Mouse (Mus musculus) lung, adult 2 months (tissue): ENCODE measurements around the gene Ociad1. TPM values are rescaled to one million over a fixed set of nuclear protein-coding genes. Genes with fewer than 3 reads are reported as not detected.

ENCODE experiments used
- DNase-seq: peaks from one replicate; pipeline ENCODE4 v3.0.0; 2022
- H3K4me1 ChIP-seq: fragments of 200-500 bp; 2 replicates; pipeline ENCODE4 v1.6.1; 2011; ENCODE audit warnings: low read length; ENCODE audit not compliant: control insufficient read depth, insufficient read depth
- H3K4me3 ChIP-seq: fragments of 200-500 bp; replicated peaks from 2 replicates; pipeline ENCODE3; 2011; ENCODE audit warnings: low read depth, mild to moderate bottlenecking, control low read depth, low read length; ENCODE audit errors: extremely low read depth
- CTCF ChIP-seq: fragments of 200-500 bp; IDR thresholded peaks from 2 replicates; pipeline ENCODE4 v1.5.1; 2011; ENCODE audit warnings: mild to moderate bottlenecking, low read length, control low read depth; ENCODE audit not compliant: insufficient read depth
- POLR2A ChIP-seq: fragments of 200-500 bp; IDR thresholded peaks from 2 replicates; pipeline ENCODE4 v1.6.1; 2011; ENCODE audit warnings: low read depth, mild to moderate bottlenecking, control low read depth, low read length, borderline replicate concordance; ENCODE audit errors: extremely low read depth
- WGBS: fragments of 180-500 bp; shearing (Covaris S2); methylation state at CpG from one replicate; pipeline ENCODE4 v1.1.7; 2018; 5-methylcytosine and 5-hydroxymethylcytosine counted together
- polyA plus RNA-seq: library from polyadenylated mRNA; depleted of rRNA; stranded (reverse); fragments of >200 nt; gene quantifications from 2 replicates; pipeline ENCODE4 v1.2.3, GENCODE M21; 2012

The Ociad1 gene
- polyA plus RNA-seq, 1 experiment = 58.4 TPM

DNA sequence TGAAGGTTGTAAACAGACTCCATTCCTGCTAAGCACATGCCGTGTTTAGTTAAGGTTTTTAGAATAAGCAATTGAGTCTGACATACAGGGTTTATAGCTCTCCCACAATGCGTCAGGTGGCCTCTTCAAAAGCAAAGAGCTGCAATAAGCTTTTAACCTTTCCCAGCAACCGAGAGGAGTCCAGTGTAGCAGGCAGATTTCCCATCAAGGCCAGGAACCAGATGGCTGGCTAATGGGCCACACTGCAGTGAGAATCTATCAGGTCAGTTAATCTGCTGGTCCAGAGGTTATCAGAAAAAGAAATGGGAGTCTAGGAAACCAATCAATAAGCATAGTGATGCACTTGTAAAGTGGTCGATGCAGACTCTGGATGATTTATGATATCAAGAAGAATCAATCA, 38.4 kb downstream of the Ociad1 start:
- DNase-seq = no peak
- no peak for TF ChIP-seq POLR2A
- no peak for TF ChIP-seq CTCF
- H3K4me1 ChIP-seq = peaks cover 2% of the 10 kb centered on the region; the same call in 1 of the 2 replicates
- WGBS = 36% methylated on average over 4 of the region's 4 CpGs
- H3K4me3 ChIP-seq = no peak overlapping the region

DNA sequence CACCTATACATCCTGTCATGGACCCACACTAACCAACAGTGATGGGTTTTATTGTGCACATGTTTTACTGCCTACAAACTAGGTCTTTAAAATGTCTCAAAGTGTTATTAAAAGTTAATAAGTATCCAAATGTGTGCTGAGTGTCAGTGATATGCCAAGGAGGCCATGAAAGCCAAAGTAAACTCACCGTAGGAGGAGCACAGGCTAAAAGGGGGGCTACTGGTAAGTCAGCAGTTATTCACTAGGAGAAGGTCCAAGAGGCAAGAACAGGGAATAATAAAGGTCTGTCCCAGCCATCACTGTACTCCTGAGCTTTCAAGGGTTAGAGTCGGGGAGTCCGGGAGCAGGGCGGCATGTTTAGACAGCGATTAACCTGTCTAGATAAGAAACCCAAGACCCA, 43.9 kb downstream of the Ociad1 start:
- TF ChIP-seq POLR2A (no peak), CTCF (no peak)
- DNase-seq = no peak
- no peak overlapping the region for H3K4me3 ChIP-seq
- 32% methylated on average over 5 of the region's 5 CpGs for WGBS
- no peaks in the 10 kb centered on the region for H3K4me1 ChIP-seq

DNA sequence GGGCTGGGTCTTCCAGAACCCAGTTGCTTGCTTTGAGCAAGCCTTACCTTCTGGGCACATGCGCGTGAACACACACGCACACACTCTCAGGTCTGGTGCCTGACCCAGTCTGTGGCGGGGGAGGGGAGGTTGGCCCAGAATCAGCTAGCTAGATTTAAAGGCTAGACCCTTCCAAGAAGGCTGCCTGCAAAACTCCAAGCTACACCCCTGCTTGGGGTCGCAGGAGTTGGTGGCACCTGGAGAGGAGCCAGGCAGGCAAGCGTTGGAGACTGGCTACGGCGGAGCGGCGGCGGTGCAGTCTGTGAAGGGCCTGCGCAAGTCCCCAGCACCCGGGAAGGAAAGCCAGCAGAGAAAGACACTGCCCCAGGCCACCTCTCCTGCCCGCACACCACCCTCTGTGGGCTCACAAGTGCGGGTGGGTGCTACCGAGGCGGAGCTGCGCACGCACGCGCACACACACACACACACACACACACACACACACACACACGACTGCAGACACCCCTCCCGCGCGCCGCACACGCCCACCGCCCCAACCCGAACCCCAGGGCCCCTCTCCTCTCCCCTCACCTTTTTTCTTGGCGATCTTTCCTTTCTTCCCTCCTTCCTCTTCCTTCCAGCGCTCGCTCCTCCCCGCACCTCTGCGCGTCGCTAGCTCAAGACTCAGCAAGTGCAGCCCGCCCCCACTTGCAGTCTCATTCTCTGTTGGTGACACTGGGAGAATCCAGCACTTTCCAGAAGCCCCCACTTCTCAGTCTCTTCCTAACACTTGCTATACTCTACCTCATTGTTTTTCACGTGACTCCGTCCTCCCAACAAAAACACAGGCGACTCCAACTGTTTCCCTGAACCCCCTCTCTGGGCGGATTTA, 45.6 kb downstream of the Ociad1 start:
- TF ChIP-seq CTCF (no peak), POLR2A (no peak)
- Histone ChIP-seq H3K4me1 (no peaks in the 10 kb centered on the region), H3K4me3 (peak overlapping the region; percentile 48)
- peak; percentile 28 for DNase-seq
- 4% methylated on average over 41 of the region's 41 CpGs for WGBS

DNA sequence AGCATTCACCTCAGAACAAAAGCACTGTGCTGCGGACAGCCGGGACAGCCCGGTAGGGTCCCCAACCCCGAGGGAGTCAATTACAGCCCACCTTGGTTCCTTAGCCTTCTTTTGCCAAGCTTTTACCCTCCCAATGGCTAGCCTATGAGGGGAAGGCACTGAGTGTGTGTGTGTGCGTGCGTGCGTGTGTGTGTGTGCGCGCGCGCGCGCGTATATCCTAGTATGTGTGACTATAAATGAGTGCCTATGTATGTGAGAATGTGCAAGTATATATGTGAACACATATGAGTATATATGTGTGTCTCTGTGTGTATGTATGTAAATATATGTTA, 46.2 kb downstream of the Ociad1 start:
- peak overlapping the region; percentile 48 for H3K4me3 ChIP-seq
- no peaks in the 10 kb centered on the region for H3K4me1 ChIP-seq
- no peak for DNase-seq
- 56% methylated on average over 14 of the region's 14 CpGs for WGBS
- no peak for TF ChIP-seq CTCF
- no peak for TF ChIP-seq POLR2A

DNA sequence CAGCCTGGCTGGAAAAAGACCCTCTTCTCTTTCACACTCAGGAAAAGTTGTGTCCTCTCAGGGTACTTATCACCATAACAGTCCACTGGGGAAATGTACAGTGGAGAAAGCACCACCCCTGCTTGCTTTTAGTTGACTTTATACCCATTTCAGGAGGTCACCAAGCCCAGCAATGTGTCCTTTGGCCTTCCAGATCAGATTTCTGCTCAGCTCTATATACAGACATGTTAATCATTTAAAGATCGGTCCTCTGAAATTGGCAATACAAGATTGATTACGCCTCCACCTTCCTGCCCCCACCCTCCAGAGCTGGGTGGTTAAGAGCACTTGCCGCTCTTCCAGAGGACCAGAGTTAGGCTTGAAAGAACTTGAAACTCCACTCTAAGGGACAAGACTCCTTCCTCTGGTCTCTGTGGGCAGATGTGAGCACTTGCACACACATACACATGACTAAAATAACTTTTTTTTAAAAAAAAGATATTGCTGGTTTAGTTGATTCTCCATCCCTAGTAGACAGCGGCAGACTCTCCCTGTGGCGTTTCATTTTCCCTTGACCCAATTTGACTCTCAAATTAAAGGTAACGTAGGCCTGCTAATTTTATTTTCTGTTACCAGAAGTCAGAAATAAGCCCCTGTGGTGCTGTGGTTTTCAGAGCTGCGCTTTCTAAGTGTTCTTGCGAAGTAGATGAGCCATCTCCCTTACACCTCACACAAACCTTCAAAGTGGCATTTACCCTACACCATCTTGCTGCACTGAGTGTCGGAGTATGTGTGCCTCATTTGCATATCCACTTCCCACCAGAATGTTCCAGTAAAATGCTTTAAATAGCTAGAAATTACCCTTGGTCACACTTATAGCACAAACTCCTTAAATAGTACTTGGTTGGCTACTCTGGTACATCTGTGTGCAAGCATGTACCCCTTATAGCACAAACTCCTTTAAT, 47.5 kb downstream of the Ociad1 start:
- Histone ChIP-seq H3K4me3 (no peak overlapping the region), H3K4me1 (no peaks in the 10 kb centered on the region)
- DNase-seq = no peak
- WGBS = 86% methylated on average over 9 of the region's 9 CpGs
- no peak for TF ChIP-seq CTCF
- no peak for TF ChIP-seq POLR2A

DNA sequence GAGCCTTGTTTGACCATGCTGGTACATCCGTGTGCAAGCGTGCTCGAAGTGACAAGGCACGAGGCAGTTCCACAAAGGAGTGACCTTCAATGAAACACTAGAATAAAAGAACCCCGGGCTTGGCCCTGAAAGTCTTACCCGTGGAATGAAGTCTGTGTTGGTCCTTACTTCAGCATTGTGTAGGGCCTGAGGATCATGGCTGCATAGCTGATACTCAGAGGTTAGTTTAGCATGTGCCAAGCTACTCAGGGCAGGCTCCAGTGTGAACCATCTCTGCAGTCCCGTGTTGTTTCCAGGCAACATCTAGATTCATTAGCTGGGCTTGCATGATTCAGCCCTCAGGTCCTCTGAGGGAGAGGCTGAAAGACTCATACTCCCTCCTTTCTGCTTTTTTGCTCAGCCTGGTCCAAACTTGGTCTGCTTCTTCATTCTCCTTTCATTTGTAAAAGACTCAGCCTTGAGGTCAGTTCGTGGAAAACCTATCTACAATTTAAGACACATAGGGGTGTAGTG, 48.2 kb downstream of the Ociad1 start, which contains the start of gene Ociad2:
Ociad2 (minus strand) TSS at position 306 of the 513 bp plus-strand sequence.
- no peak for TF ChIP-seq CTCF
- TF ChIP-seq POLR2A = no peak
- DNase-seq = no peak
- 84% methylated on average over 8 of the region's 8 CpGs for WGBS
- H3K4me1 ChIP-seq = no peaks in the 10 kb centered on the region
- H3K4me3 ChIP-seq = no peak within 1 kb of the TSS

DNA sequence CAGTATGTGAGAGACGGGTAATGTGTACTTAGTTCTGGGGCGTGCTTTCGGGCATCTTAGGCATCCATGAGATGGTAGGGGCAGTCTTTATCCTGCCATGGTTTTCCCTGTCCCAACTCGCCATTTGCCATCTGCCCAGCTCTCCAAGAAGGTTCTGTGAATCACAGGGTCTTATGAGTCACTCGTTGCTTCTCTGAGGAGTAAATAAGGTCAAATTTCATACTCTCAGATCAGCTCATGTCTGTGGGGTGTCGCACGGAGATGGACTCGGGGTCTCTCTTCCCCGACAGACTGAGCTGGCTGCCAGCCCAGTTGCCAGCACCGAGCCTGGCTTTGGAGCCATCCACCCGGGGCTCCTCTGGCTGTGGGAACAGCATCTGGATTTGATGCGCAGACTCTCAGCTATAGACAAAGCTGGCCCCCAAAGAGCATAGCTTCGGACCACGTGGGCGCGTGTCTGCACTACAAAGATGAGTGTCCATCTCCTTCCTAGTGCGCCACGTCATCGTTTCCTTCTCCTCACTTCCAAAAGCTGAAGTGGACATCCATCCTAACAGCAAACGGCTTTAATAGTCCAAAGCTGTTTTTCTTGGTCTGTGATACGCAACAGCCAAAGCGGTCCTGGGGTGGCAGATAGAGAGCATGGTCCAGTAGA, 50.2 kb downstream of the Ociad1 start:
- TF ChIP-seq CTCF (no peak), POLR2A (no peak)
- H3K4me1 ChIP-seq = no peaks in the 10 kb centered on the region
- H3K4me3 ChIP-seq = no peak overlapping the region
- WGBS = 83% methylated on average over 22 of the region's 22 CpGs
- DNase-seq = no peak

DNA sequence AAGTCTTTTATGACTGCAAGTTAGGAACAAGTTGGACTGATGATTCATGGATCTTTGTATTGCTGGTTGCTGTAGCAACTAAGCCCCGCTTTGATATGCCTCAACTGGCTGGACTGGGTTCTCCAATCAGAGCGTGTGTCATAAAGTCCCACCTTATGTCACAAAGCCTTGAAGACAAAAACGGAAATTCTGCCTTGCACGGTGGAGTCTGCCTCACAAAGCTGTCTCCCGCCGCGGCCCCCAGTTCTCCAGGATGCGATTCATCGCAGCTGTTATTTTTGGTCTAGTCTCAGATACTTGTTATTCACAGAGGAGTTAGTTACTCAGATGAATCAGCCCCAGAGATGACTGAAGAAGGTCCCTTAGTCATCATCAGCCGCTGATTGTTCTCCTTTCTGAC, 51.7 kb downstream of the Ociad1 start:
- TF ChIP-seq CTCF (no peak), POLR2A (no peak)
- H3K4me3 ChIP-seq = no peak overlapping the region
- WGBS = 62% methylated on average over 10 of the region's 10 CpGs
- DNase-seq = no peak
- no peaks in the 10 kb centered on the region for H3K4me1 ChIP-seq

DNA sequence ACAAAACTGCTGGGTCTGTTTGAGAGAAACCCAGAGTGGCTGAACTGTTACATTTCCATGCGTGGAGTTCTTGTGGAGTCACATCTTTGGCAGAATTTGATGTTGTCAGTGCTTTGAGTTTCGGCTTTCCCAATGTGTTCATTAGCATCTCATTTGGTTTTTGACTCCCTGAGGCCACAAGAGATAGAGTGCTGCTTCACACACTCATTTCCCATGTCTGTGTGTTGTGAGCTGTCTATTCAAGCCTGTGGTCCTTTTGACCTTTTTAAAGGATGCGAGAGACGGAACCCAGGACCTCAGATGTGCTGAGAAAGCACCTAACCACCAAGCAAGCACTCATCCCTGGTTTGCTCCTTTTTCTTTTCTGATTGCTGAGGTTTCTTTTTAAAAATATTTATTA, 52.7 kb downstream of the Ociad1 start:
- Histone ChIP-seq H3K4me3 (no peak overlapping the region), H3K4me1 (no peaks in the 10 kb centered on the region)
- TF ChIP-seq POLR2A = no peak
- TF ChIP-seq CTCF = no peak
- DNase-seq = no peak
- 88% methylated on average over 4 of the region's 4 CpGs for WGBS
